Mouse (Mus musculus) kidney, adult 2 months (tissue): ENCODE measurements around the gene H1foo. TPM values are rescaled to one million over a fixed set of nuclear protein-coding genes. Genes with fewer than 3 reads are reported as not detected.

Source experiments
- DNase-seq: peaks from one replicate; pipeline ENCODE4 v3.0.0; 2021
- H3K27ac ChIP-seq: fragments of 200-500 bp; 2 replicates; pipeline ENCODE4 v1.5.1; 2012; ENCODE audit warnings: low read depth, low read length, control low read depth, inconsistent platforms; ENCODE audit not compliant: insufficient read depth
- H3K27me3 ChIP-seq: fragments of 200-500 bp; replicated peaks from 2 replicates; pipeline ENCODE4 v1.6.1; 2012; ENCODE audit warnings: mild to moderate bottlenecking, moderate library complexity, low read length, inconsistent platforms; ENCODE audit not compliant: control insufficient read depth, insufficient read depth
- H3K36me3 ChIP-seq: fragments of 200-500 bp; 2 replicates; pipeline ENCODE4 v1.6.1; 2012; ENCODE audit warnings: mild to moderate bottlenecking, moderate library complexity, low read length, inconsistent platforms; ENCODE audit not compliant: control insufficient read depth, insufficient read depth
- H3K4me1 ChIP-seq: fragments of 200-500 bp; 2 replicates; pipeline ENCODE4 v1.6.1; 2011; ENCODE audit warnings: low read length; ENCODE audit not compliant: control insufficient read depth, insufficient read depth
- H3K4me3 ChIP-seq: fragments of 200-500 bp; 2 replicates; pipeline ENCODE4 v1.5.1; 2011; ENCODE audit warnings: mild to moderate bottlenecking, low read depth, low read length, control low read depth; ENCODE audit not compliant: insufficient read depth
- CTCF ChIP-seq: fragments of 200-500 bp; conservative IDR thresholded peaks from 2 replicates; pipeline ENCODE4 v1.5.1; 2011; ENCODE audit warnings: low read depth, mild to moderate bottlenecking, control low read depth, low read length, moderate library complexity, mixed read lengths; ENCODE audit not compliant: insufficient read depth, insufficient read length
- POLR2A ChIP-seq: fragments of 200-500 bp; IDR thresholded peaks from one replicate; pipeline ENCODE4 v1.6.1; 2011; ENCODE audit warnings: low read depth, low read length, control low read depth
- WGBS: fragments of 180-500 bp; shearing (Covaris S2); methylation state at CpG from one replicate; pipeline ENCODE4 v1.1.7; 2018; 5-methylcytosine and 5-hydroxymethylcytosine counted together
- polyA plus RNA-seq: library from polyadenylated mRNA; depleted of rRNA; stranded (reverse); fragments of >200 nt; gene quantifications from 2 replicates; pipeline ENCODE4 v1.2.3, GENCODE M21; 2012

H1foo gene
- polyA plus RNA-seq, 1 experiment, result not detected

DNA sequence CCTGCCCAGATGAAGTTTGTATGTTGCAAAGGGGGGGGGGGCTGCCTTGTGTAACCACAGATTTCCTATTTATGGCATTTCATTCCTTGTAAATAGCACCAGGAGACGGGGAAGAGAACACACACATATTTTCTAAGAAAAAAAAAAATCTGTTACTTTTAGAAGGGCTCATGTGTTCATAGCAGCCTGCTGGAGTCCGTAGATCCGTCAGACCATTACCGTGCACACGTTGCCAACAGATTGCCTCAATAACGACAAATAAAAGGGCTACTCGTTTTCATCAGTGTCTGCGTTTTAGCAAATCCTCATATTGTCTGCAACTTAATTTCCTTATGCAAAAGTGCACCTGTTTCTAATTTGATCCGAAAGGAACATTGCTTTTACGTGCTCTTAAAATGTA is 18.3 kb upstream of the H1foo start:
- no peaks in the 10 kb centered on the region for H3K4me1 ChIP-seq
- H3K4me3 ChIP-seq, result no peak overlapping the region
- 87% methylated on average over 10 of the region's 10 CpGs for WGBS
- no peaks in the 10 kb centered on the region for H3K36me3 ChIP-seq
- H3K27me3 ChIP-seq, result no peaks in the 10 kb centered on the region
- DNase-seq, result no peak
- TF ChIP-seq CTCF, result no peak
- no peak for TF ChIP-seq POLR2A
- no peak overlapping the region for H3K27ac ChIP-seq

- TF ChIP-seq POLR2A (no peak), CTCF (no peak)
- no peaks in the 10 kb centered on the region for H3K27me3 ChIP-seq
- 74% methylated on average over 10 of the region's 10 CpGs for WGBS
- H3K4me3 ChIP-seq, result no peak overlapping the region
- no peaks in the 10 kb centered on the region for H3K4me1 ChIP-seq
- H3K27ac ChIP-seq, result no peak overlapping the region
- H3K36me3 ChIP-seq, result no peaks in the 10 kb centered on the region
- peak; percentile 37 for DNase-seq
These were observed 17.2 kb upstream of the H1foo start for GRCm38 (mm10) chr6:115927292-115928242.

DNA sequence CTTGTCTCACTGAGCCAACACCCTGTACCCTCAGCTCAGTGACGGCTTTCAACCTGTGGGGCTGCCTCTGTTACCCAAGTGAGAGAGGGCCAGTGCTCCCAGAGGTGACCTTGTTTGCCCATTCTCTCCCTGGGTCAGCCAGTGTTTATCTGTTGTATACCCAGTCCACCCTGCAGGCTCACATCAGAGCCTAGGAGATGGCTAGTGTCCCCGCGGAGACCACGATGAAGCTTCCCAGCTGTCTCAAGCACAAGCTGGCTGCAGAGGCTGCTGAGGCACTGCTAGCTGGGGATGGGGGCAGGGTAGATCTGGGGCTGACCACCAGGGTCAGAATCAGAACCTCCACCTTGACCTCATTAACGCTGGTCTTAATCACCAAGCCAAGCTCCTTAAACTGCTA is 14.7 kb upstream of the H1foo start:
- DNase-seq, result no peak
- WGBS, result 62% methylated on average over 5 of the region's 5 CpGs
- TF ChIP-seq CTCF (no peak), POLR2A (no peak)
- Histone ChIP-seq H3K4me3 (no peak overlapping the region), H3K4me1 (no peaks in the 10 kb centered on the region), H3K27ac (no peak overlapping the region), H3K36me3 (no peaks in the 10 kb centered on the region), H3K27me3 (no peaks in the 10 kb centered on the region)

DNA sequence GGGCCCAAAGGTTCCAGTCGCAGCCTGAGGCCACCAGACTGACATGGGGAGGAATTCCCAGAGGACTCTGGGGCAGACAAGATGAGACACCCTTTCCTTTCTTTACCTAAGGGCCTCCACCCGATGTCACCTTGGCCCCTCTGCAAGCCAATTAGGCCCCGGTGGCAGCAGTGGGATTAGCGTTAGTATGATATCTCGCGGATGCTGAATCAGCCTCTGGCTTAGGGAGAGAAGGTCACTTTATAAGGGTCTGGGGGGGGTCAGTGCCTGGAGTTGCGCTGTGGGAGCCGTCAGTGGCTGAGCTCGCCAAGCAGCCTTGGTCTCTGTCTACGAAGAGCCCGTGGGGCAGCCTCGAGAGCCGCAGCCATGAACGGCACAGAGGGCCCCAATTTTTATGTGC is 13.1 kb upstream of the H1foo start, which contains the start of gene Rho:
Gene Rho, plus strand, starts transcription at position 110 of the 400 bp plus-strand sequence.
- TF ChIP-seq CTCF (no peak), POLR2A (no peak)
- no peak for DNase-seq
- Histone ChIP-seq H3K36me3 (no peaks in the 10 kb centered on the region), H3K27me3 (no peaks in the 10 kb centered on the region), H3K27ac (no peak within 1 kb of the TSS), H3K4me3 (no peak within 1 kb of the TSS), H3K4me1 (no peaks in the 10 kb centered on the region)
- WGBS, result 91% methylated on average over 14 of the region's 14 CpGs

- Histone ChIP-seq H3K27ac (no peak overlapping the region), H3K36me3 (no peaks in the 10 kb centered on the region), H3K4me1 (no peaks in the 10 kb centered on the region), H3K27me3 (no peaks in the 10 kb centered on the region), H3K4me3 (no peak overlapping the region)
- TF ChIP-seq POLR2A (no peak), CTCF (no peak)
- DNase-seq, result no peak
- WGBS, result 90% methylated on average over 3 of the region's 3 CpGs
These were observed 12.3 kb upstream of the H1foo start for GRCm38 (mm10) chr6:115932391-115932790.

DNA sequence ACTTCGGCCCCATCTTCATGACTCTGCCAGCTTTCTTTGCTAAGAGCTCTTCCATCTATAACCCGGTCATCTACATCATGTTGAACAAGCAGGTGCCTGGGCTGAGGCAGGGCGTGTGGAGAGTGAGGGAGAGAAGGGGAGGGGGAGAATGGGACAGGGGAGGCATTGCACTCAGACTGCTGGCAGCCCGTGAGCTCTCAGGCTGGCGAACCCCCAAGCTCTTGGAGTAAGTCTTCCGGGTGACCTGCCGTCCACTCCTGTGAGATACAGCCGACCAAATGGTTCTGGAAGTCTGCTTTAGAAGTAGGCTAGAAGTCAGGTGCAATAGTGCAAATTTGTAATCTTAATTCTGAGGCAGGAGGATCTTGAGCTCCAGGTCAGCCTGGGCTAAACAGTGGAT is 9.2 kb upstream of the H1foo start:
- Histone ChIP-seq H3K27me3 (no peaks in the 10 kb centered on the region), H3K4me1 (no peaks in the 10 kb centered on the region), H3K36me3 (no peaks in the 10 kb centered on the region), H3K4me3 (no peak overlapping the region), H3K27ac (no peak overlapping the region)
- no peak for DNase-seq
- WGBS, result 88% methylated on average over 8 of the region's 8 CpGs
- TF ChIP-seq CTCF (no peak), POLR2A (no peak)

DNA sequence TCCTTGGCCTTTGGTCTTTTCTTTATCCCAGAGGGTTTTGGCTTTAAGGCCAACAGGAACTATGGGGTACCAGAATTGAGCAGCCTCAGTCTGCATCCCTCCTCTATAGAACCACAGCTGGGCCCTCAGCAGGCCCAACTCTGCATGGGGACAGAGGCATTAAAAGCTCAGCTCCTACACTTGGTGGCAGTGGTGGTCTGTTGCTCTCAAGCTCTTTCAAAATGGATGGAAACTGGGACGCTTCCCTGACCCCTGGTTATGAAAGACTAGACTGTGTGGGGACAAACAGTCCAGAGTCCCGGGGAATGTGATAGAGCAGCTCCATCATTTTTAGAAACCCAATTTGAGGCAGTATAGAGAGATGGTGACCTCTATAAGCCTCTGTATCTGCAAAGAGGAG is 6.7 kb upstream of the H1foo start:
- Histone ChIP-seq H3K4me3 (no peak overlapping the region), H3K36me3 (no peaks in the 10 kb centered on the region), H3K27ac (no peak overlapping the region), H3K27me3 (no peaks in the 10 kb centered on the region), H3K4me1 (peaks cover 2% of the 10 kb centered on the region; the same call in 1 of the 2 replicates)
- TF ChIP-seq CTCF (no peak), POLR2A (no peak)
- 93% methylated on average over 2 of the region's 2 CpGs for WGBS
- DNase-seq, result no peak

GRCm38 (mm10) chr6:115938798-115939197 is 5.9 kb upstream of the H1foo start:
- no peak for DNase-seq
- Histone ChIP-seq H3K27me3 (no peaks in the 10 kb centered on the region), H3K4me3 (no peak overlapping the region), H3K4me1 (peaks cover 2% of the 10 kb centered on the region; the same call in 1 of the 2 replicates), H3K36me3 (no peaks in the 10 kb centered on the region), H3K27ac (no peak overlapping the region)
- TF ChIP-seq POLR2A (no peak), CTCF (no peak)
- WGBS, result 79% methylated on average over 1 of the region's 1 CpGs
